Mouse (Mus musculus): ENCODE data around the gene Olfr1451. TPM values are rescaled to one million over a fixed set of nuclear protein-coding genes. Genes with fewer than 3 reads are reported as not detected.
"Not testable (repeated sequence)": the region's sequence is repeated elsewhere in the genome, so short reads cannot be mapped to it uniquely, and the experiment has no call there.

Olfr1451 gene
- polyA plus RNA-seq (2016; fragmentation: Nextera tagmentation; extraction: Ambion mirVana): not detected in 2 replicates

DNA sequence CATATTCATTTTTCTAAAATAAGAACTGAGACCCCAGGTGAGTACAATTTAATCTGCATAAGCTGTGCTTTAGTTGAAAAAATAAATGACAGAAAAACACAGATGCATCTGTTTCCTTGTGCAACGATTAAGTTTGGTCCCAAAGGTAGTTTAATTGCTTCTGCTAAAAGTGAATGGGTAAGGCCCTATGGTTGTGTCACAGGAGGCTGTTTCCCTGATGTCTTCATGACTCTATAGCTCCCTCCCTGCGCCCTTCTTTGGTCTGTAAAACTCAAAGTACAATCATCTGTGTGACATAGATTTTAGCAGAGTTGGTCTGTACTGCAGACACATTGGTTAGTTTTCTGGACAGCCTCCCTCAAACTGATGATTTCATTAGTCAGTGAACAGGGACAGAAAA lies at the start of gene Olfr1451:
Olfr1451 (plus strand) TSS at position 301 of the 400 bp plus-strand sequence.
- H3K27ac ChIP-seq (replicated peaks): no peak within 1 kb of the TSS
- H3K36me3 ChIP-seq: no peaks in the 10 kb centered on the region
- no peak within 1 kb of the TSS for H3K4me3 ChIP-seq
- no peaks in the 10 kb centered on the region for H3K27me3 ChIP-seq
- H3K9ac ChIP-seq (replicated peaks): no peak within 1 kb of the TSS
- H3K9me3 ChIP-seq: peaks cover 6% of the 10 kb centered on the region; the same call in 1 of the 2 replicates
- WGBS: 55% methylated on average over 2 of the region's 2 CpGs
- no peaks in the 10 kb centered on the region for H3K4me1 ChIP-seq
- no peak for ATAC-seq (ENCODE audit: low FRiP score, low read depth)
- H3K4me2 ChIP-seq (replicated peaks): no peak within 1 kb of the TSS

GRCm38 (mm10) chr19:12949958-12950357 lies 44.9 kb upstream of the Olfr1451 start, which contains the start of gene Olfr1450:
TSS of gene Olfr1450 (plus strand) at chr19:12950258.
- no peak within 1 kb of the TSS for H3K4me3 ChIP-seq
- no peak within 1 kb of the TSS for H3K27ac ChIP-seq (replicated peaks)
- peaks cover 11% of the 10 kb centered on the region; the same call in 1 of the 2 replicates for H3K9me3 ChIP-seq
- 96% methylated on average over 1 of the region's 1 CpGs for WGBS
- no peaks in the 10 kb centered on the region for H3K4me1 ChIP-seq
- H3K36me3 ChIP-seq: no peaks in the 10 kb centered on the region
- no peak for ATAC-seq (ENCODE audit: low FRiP score, low read depth)
- H3K9ac ChIP-seq (replicated peaks): no peak within 1 kb of the TSS
- H3K4me2 ChIP-seq (replicated peaks): no peak within 1 kb of the TSS
- H3K27me3 ChIP-seq: no peaks in the 10 kb centered on the region

GRCm38 (mm10) chr19:12970082-12970481 lies 24.7 kb upstream of the Olfr1451 start:
- not testable (repeated sequence) for ATAC-seq (ENCODE audit: low FRiP score, low read depth); H3K36me3 ChIP-seq; H3K27me3 ChIP-seq; H3K4me3 ChIP-seq; H3K4me2 ChIP-seq (replicated peaks); H3K27ac ChIP-seq (replicated peaks); H3K9ac ChIP-seq (replicated peaks); H3K4me1 ChIP-seq
- WGBS: 83% methylated on average over 5 of the region's 5 CpGs
- peaks cover 22% of the 10 kb centered on the region for H3K9me3 ChIP-seq

DNA sequence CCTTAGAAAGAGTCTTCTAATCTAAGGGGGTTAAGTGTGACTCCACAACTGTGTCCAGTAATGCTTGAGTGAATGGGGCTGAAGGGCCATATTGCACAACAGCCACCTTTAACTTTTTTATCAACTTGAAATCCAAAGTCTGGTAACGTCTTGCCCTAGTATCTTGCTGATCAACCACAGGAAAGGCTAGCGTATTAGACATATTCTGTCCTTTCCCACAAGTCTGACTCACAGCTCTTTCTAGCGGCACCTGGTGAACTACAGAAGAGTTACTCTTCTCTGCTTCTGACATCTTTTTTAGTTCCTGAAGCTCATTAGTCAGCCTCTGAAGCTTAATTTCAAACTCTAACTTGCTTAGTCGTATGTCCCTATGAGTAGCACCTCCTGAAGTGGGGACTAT lies 2.5 kb upstream of the Olfr1451 start:
- not testable (repeated sequence) for H3K4me3 ChIP-seq; ATAC-seq (ENCODE audit: low FRiP score, low read depth); H3K9ac ChIP-seq (replicated peaks); H3K27ac ChIP-seq (replicated peaks); H3K27me3 ChIP-seq; H3K36me3 ChIP-seq; H3K4me2 ChIP-seq (replicated peaks); H3K4me1 ChIP-seq; H3K9me3 ChIP-seq
- WGBS: 93% methylated on average over 4 of the region's 4 CpGs

GRCm38 (mm10) chr19:13028227-13028626 lies 33.4 kb downstream of the Olfr1451 start, which contains the start of gene Olfr1453:
TSS of gene Olfr1453 (minus strand) at chr19:13028327.
- H3K4me3 ChIP-seq: no peak within 1 kb of the TSS
- ATAC-seq (ENCODE audit: low FRiP score, low read depth): no peak
- no peak within 1 kb of the TSS for H3K9ac ChIP-seq (replicated peaks)
- H3K27me3 ChIP-seq: no peaks in the 10 kb centered on the region
- 50% methylated on average over 1 of the region's 1 CpGs for WGBS
- H3K4me2 ChIP-seq (replicated peaks): no peak within 1 kb of the TSS
- no peaks in the 10 kb centered on the region for H3K4me1 ChIP-seq
- no peak within 1 kb of the TSS for H3K27ac ChIP-seq (replicated peaks)
- no peaks in the 10 kb centered on the region for H3K9me3 ChIP-seq
- H3K36me3 ChIP-seq: no peaks in the 10 kb centered on the region

Other genes with a start within 250 kb of the Olfr1451 start
- 1.6 TPM in 2 replicates for gene Cntf, start 229.4 kb upstream of the Olfr1451 start, polyA plus RNA-seq (2016; fragmentation: Nextera tagmentation; extraction: Ambion mirVana)
- 22.1 and 22.7 TPM in 2 replicates for gene Zfp91, start 198.9 kb upstream of the Olfr1451 start, polyA plus RNA-seq (2016; fragmentation: Nextera tagmentation; extraction: Ambion mirVana)
- 1.3 and 1.8 TPM in 2 replicates for gene Lpxn, start 198.8 kb upstream of the Olfr1451 start, polyA plus RNA-seq (2016; fragmentation: Nextera tagmentation; extraction: Ambion mirVana)
- not detected in 2 replicates for gene Gm5244, start 148.3 kb upstream of the Olfr1451 start, polyA plus RNA-seq (2016; fragmentation: Nextera tagmentation; extraction: Ambion mirVana)
- gene Olfr1444, start 137.7 kb upstream of the Olfr1451 start, polyA plus RNA-seq (2016; fragmentation: Nextera tagmentation; extraction: Ambion mirVana): not detected in 2 replicates
- gene Olfr1445, start 111.2 kb upstream of the Olfr1451 start, polyA plus RNA-seq (2016; fragmentation: Nextera tagmentation; extraction: Ambion mirVana): not detected in 2 replicates
- gene Olfr1446, start 101.5 kb upstream of the Olfr1451 start, polyA plus RNA-seq (2016; fragmentation: Nextera tagmentation; extraction: Ambion mirVana): not detected in 2 replicates
- not detected in 2 replicates for gene Olfr1447, start 91.3 kb upstream of the Olfr1451 start, polyA plus RNA-seq (2016; fragmentation: Nextera tagmentation; extraction: Ambion mirVana)
- not detected in 2 replicates for gene Olfr1448, start 70.6 kb upstream of the Olfr1451 start, polyA plus RNA-seq (2016; fragmentation: Nextera tagmentation; extraction: Ambion mirVana)
- gene Olfr1449, start 64.2 kb upstream of the Olfr1451 start, polyA plus RNA-seq (2016; fragmentation: Nextera tagmentation; extraction: Ambion mirVana): not detected in 2 replicates
- gene Olfr1450, start 44.8 kb upstream of the Olfr1451 start, polyA plus RNA-seq (2016; fragmentation: Nextera tagmentation; extraction: Ambion mirVana): not detected in 2 replicates
- gene Olfr1453, start 33.3 kb downstream of the Olfr1451 start, polyA plus RNA-seq (2016; fragmentation: Nextera tagmentation; extraction: Ambion mirVana): not detected in 2 replicates
- gene Olfr1454, start 65.6 kb downstream of the Olfr1451 start, polyA plus RNA-seq (2016; fragmentation: Nextera tagmentation; extraction: Ambion mirVana): not detected in 2 replicates
- not detected in 2 replicates for gene Olfr1457, start 102.9 kb downstream of the Olfr1451 start, polyA plus RNA-seq (2016; fragmentation: Nextera tagmentation; extraction: Ambion mirVana)
- not detected in 2 replicates for gene Olfr1458, start 111.8 kb downstream of the Olfr1451 start, polyA plus RNA-seq (2016; fragmentation: Nextera tagmentation; extraction: Ambion mirVana)
- not detected in 2 replicates for gene Olfr1459, start 154.5 kb downstream of the Olfr1451 start, polyA plus RNA-seq (2016; fragmentation: Nextera tagmentation; extraction: Ambion mirVana)
- gene Olfr1461, start 168.0 kb downstream of the Olfr1451 start, polyA plus RNA-seq (2016; fragmentation: Nextera tagmentation; extraction: Ambion mirVana): not detected in 2 replicates
- gene Olfr1462, start 190.7 kb downstream of the Olfr1451 start, polyA plus RNA-seq (2016; fragmentation: Nextera tagmentation; extraction: Ambion mirVana): not detected in 2 replicates
- gene Olfr1463, start 236.3 kb downstream of the Olfr1451 start, polyA plus RNA-seq (2016; fragmentation: Nextera tagmentation; extraction: Ambion mirVana): not detected in 2 replicates

Data from midbrain, embryonic 12.5 days (tissue).